Mouse (Mus musculus) forebrain, embryonic 16.5 days (tissue): ENCODE measurements at regions not wholly inside any gene's neighbourhood (a gene's known extent, or its start where the extent isn't known, plus 50 kb on each side); places are given as distances from the start of the nearest gene placed in this dataset.

ENCODE experiments used
- ATAC-seq: fragments of 200-750 bp; cut with Nextera tagmentation; 2 replicates; pipeline ENCODE4 v1.8.0; 2017; ENCODE audit warnings: mild to moderate bottlenecking, moderate library complexity
- H3K27ac ChIP-seq: fragments of 300-500 bp; sonication (generic); 2 replicates; pipeline ENCODE4 v1.5.1; 2014; ENCODE audit warnings: low read length, control low read depth
- H3K27me3 ChIP-seq: fragments of 300-500 bp; sonication (generic); replicated peaks from 2 replicates; pipeline ENCODE4 v1.6.1; 2014; ENCODE audit warnings: low read length; ENCODE audit not compliant: control insufficient read depth, insufficient read depth
- H3K36me3 ChIP-seq: fragments of 300-500 bp; sonication (generic); 2 replicates; pipeline ENCODE4 v1.6.1; 2014; ENCODE audit not compliant: control insufficient read depth, insufficient read depth
- H3K4me1 ChIP-seq: fragments of 300-500 bp; sonication (generic); replicated peaks from 2 replicates; pipeline ENCODE4 v1.6.1; 2014; ENCODE audit warnings: low read length; ENCODE audit not compliant: control insufficient read depth, insufficient read depth
- H3K4me2 ChIP-seq: fragments of 300-500 bp; sonication (generic); 2 replicates; pipeline ENCODE4 v1.6.1; 2014; ENCODE audit warnings: mild to moderate bottlenecking, low read length, control low read depth
- H3K4me3 ChIP-seq: fragments of 300-500 bp; sonication (generic); replicated peaks from 2 replicates; pipeline ENCODE4 v1.5.1; 2014; ENCODE audit warnings: mild to moderate bottlenecking, low read length, control low read depth
- H3K9ac ChIP-seq: fragments of 300-500 bp; sonication (generic); replicated peaks from 2 replicates; pipeline ENCODE4 v1.6.1; 2014; ENCODE audit warnings: low read depth, low read length, control low read depth
- H3K9me3 ChIP-seq: fragments of 300-500 bp; sonication (generic); 2 replicates; pipeline ENCODE4 v1.6.1; 2016; ENCODE audit warnings: low read length; ENCODE audit not compliant: control insufficient read depth
- WGBS: fragments of 180-500 bp; shearing (Covaris S2); extraction: QIAGEN DNeasy Blood & Tissue Kit; methylation state at CpG from one replicate; pipeline ENCODE4 v1.1.7; 2014; 5-methylcytosine and 5-hydroxymethylcytosine counted together

GRCm38 (mm10) chr8:26895867-26896266 lies 81.3 kb upstream of the Zfp703 start:
- no peak overlapping the region for H3K9ac ChIP-seq
- no peaks in the 10 kb centered on the region for H3K36me3 ChIP-seq
- no peak for ATAC-seq
- 88% methylated on average over 11 of the region's 11 CpGs for WGBS
- no peak overlapping the region for H3K27ac ChIP-seq
- no peaks in the 10 kb centered on the region for H3K27me3 ChIP-seq
- H3K4me2 ChIP-seq = no peak overlapping the region
- peaks cover 6% of the 10 kb centered on the region for H3K4me1 ChIP-seq
- no peaks in the 10 kb centered on the region for H3K9me3 ChIP-seq
- no peak overlapping the region for H3K4me3 ChIP-seq

- WGBS = 87% methylated on average over 5 of the region's 5 CpGs
- no peaks in the 10 kb centered on the region for H3K4me1 ChIP-seq
Observed at GRCm38 (mm10) chr8:26903289-26903688, 73.8 kb upstream of the Zfp703 start.

GRCm38 (mm10) chr8:26906257-26906656 lies 70.9 kb upstream of the Zfp703 start:
- Histone ChIP-seq H3K27me3 (no peaks in the 10 kb centered on the region), H3K9me3 (no peaks in the 10 kb centered on the region), H3K36me3 (no peaks in the 10 kb centered on the region), H3K27ac (no peak overlapping the region), H3K4me2 (no peak overlapping the region), H3K9ac (no peak overlapping the region), H3K4me3 (no peak overlapping the region), H3K4me1 (no peaks in the 10 kb centered on the region)
- no peak for ATAC-seq
- WGBS = 91% methylated on average over 4 of the region's 4 CpGs

More at GRCm38 (mm10) chr8:26903289-26903688, 73.8 kb upstream of the Zfp703 start:
- Histone ChIP-seq H3K4me2 (no peak overlapping the region), H3K9ac (no peak overlapping the region), H3K4me3 (no peak overlapping the region), H3K27ac (no peak overlapping the region), H3K36me3 (no peaks in the 10 kb centered on the region), H3K9me3 (no peaks in the 10 kb centered on the region), H3K27me3 (no peaks in the 10 kb centered on the region)
- ATAC-seq = no peak

GRCm38 (mm10) chr8:26907347-26908170 lies 69.6 kb upstream of the Zfp703 start:
- no peak for ATAC-seq
- Histone ChIP-seq H3K4me2 (no peak overlapping the region), H3K9ac (no peak overlapping the region), H3K4me3 (no peak overlapping the region), H3K4me1 (no peaks in the 10 kb centered on the region), H3K9me3 (no peaks in the 10 kb centered on the region), H3K36me3 (no peaks in the 10 kb centered on the region), H3K27ac (no peak overlapping the region), H3K27me3 (no peaks in the 10 kb centered on the region)
- 85% methylated on average over 8 of the region's 8 CpGs for WGBS

GRCm38 (mm10) chr8:26910186-26910585 lies 66.9 kb upstream of the Zfp703 start:
- H3K27me3 ChIP-seq = no peaks in the 10 kb centered on the region
- H3K27ac ChIP-seq = no peak overlapping the region
- ATAC-seq = no peak
- H3K9me3 ChIP-seq = no peaks in the 10 kb centered on the region
- H3K36me3 ChIP-seq = no peaks in the 10 kb centered on the region
- no peaks in the 10 kb centered on the region for H3K4me1 ChIP-seq
- H3K9ac ChIP-seq = no peak overlapping the region
- no peak overlapping the region for H3K4me3 ChIP-seq
- no peak overlapping the region for H3K4me2 ChIP-seq
- 91% methylated on average over 3 of the region's 3 CpGs for WGBS

- Histone ChIP-seq H3K9me3 (no peaks in the 10 kb centered on the region), H3K27me3 (no peaks in the 10 kb centered on the region), H3K36me3 (no peaks in the 10 kb centered on the region), H3K27ac (no peak overlapping the region), H3K9ac (no peak overlapping the region), H3K4me2 (no peak overlapping the region), H3K4me1 (no peaks in the 10 kb centered on the region), H3K4me3 (no peak overlapping the region)
- ATAC-seq = no peak
- WGBS = 89% methylated on average over 18 of the region's 18 CpGs
Observed at GRCm38 (mm10) chr8:26913562-26914529, 63.3 kb upstream of the Zfp703 start.

- ATAC-seq = no peak
- Histone ChIP-seq H3K36me3 (no peaks in the 10 kb centered on the region), H3K4me2 (no peak overlapping the region), H3K27ac (no peak overlapping the region), H3K9ac (no peak overlapping the region), H3K4me1 (no peaks in the 10 kb centered on the region), H3K9me3 (no peaks in the 10 kb centered on the region), H3K4me3 (no peak overlapping the region), H3K27me3 (no peaks in the 10 kb centered on the region)
- 89% methylated on average over 8 of the region's 8 CpGs for WGBS
Observed at GRCm38 (mm10) chr8:26915731-26916130, 61.4 kb upstream of the Zfp703 start.

- Histone ChIP-seq H3K27ac (no peak overlapping the region), H3K4me2 (no peak overlapping the region), H3K9me3 (no peaks in the 10 kb centered on the region), H3K4me1 (no peaks in the 10 kb centered on the region), H3K36me3 (no peaks in the 10 kb centered on the region), H3K27me3 (no peaks in the 10 kb centered on the region), H3K9ac (no peak overlapping the region), H3K4me3 (no peak overlapping the region)
- WGBS = 93% methylated on average over 5 of the region's 5 CpGs
- no peak for ATAC-seq
Observed at GRCm38 (mm10) chr8:26921531-26922177, 55.5 kb upstream of the Zfp703 start.

GRCm38 (mm10) chr8:26922178-26922540 lies 55.0 kb upstream of the Zfp703 start:
- no peaks in the 10 kb centered on the region for H3K9me3 ChIP-seq
- H3K4me1 ChIP-seq = no peaks in the 10 kb centered on the region
- no peaks in the 10 kb centered on the region for H3K36me3 ChIP-seq
- WGBS = 89% methylated on average over 5 of the region's 5 CpGs
- H3K4me3 ChIP-seq = no peak overlapping the region
- no peak overlapping the region for H3K4me2 ChIP-seq
- H3K9ac ChIP-seq = no peak overlapping the region
- no peaks in the 10 kb centered on the region for H3K27me3 ChIP-seq
- H3K27ac ChIP-seq = no peak overlapping the region
- no peak for ATAC-seq
